Mouse (Mus musculus): Measurements from ENCODE around the gene Pgbd5. TPM values are rescaled to one million over a fixed set of nuclear protein-coding genes. Genes with fewer than 3 reads are reported as not detected.

The Pgbd5 gene
- total and polyA plus RNA-seq, 3 experiments: 0.89 to 3.9 (median 3.1) TPM

GRCm38 (mm10) chr8:124404471-124405260, 34.8 kb downstream of the Pgbd5 start:
- in situ Hi-C loops (cut with MboI; ENCODE audit: low pct_ligation_motif_present, low pct_unique_long_range_greater_than_20kb, low sequenced_read_pairs): loop anchor here (5.0 kb wide), 1 partner anchor 183 kb away; no protein-coding TSS in a partner anchor
- H3K9me3 ChIP-seq (replicated peaks; ENCODE audit: low read length): no peaks in the 10 kb centered on the region
- no peak overlapping the region for H3K9ac ChIP-seq (ENCODE audit: insufficient read depth, low read depth)
- DNase-seq (ENCODE audit: extremely low read depth): no peak
- H3K4me1 ChIP-seq (ENCODE audit: control insufficient read depth in 1 of 2, insufficient read depth in 2 of 2): peaks cover 0 to 17% of the 10 kb centered on the region in 2 experiments; a peak in 2 of 4 replicates
- H3K36me3 ChIP-seq (replicated peaks in 1 of 2; ENCODE audit: control insufficient read depth in 1 of 2, insufficient read depth in 1 of 2, low read length in 1 of 2): no peaks in the 10 kb centered on the region
- H3K27me3 ChIP-seq (replicated peaks): peaks cover 21% of the 10 kb centered on the region
- H3K4me3 ChIP-seq (replicated peaks in 1 of 3; ENCODE audit: low read depth in 2 of 3, low read length in 2 of 3, poor library complexity in 1 of 3): no peak overlapping the region
- no peak overlapping the region for H3K4me2 ChIP-seq (ENCODE audit: insufficient read depth, low read depth, poor library complexity, severe bottlenecking)
- H3K79me2 ChIP-seq (replicated peaks; ENCODE audit: control insufficient read depth, extremely low read depth, insufficient read depth, poor library complexity, severe bottlenecking): no peaks in the 10 kb centered on the region
- H3K27ac ChIP-seq (ENCODE audit: insufficient read depth, low read depth): no peak overlapping the region
- dilution Hi-C loops (cut with MboI; ENCODE audit: extremely low pct_ligation_motif_present, extremely low pct_unique_long_range_greater_than_20kb, low sequenced_read_pairs): no loop called here
- TF ChIP-seq MEF2A (IDR thresholded peaks at IDR 0.05; ENCODE audit: borderline replicate concordance, low read depth, low read length) (no peak), RAD21 (IDR thresholded peaks at IDR 0.05; ENCODE audit: low read depth, low read length) (no peak), JUN (IDR thresholded peaks at IDR 0.05; ENCODE audit: insufficient read depth, low read depth, low read length) (no peak), MAFK (IDR thresholded peaks at IDR 0.05; ENCODE audit: insufficient replicate concordance, low read length) (no peak), SMC3 (IDR thresholded peaks at IDR 0.05; ENCODE audit: low read depth, low read length) (no peak), IRF4 (IDR thresholded peaks at IDR 0.05; ENCODE audit: low read depth, low read length) (no peak), SIN3A (IDR thresholded peaks at IDR 0.05; ENCODE audit: low read length) (no peak), ZKSCAN1 (IDR thresholded peaks at IDR 0.05; ENCODE audit: borderline replicate concordance, low read depth, low read length) (no peak), ZC3H11A (IDR thresholded peaks at IDR 0.05; ENCODE audit: low read depth, low read length) (no peak), RCOR1 (conservative IDR thresholded peaks at IDR 0.05; ENCODE audit: low read depth, low read length) (no peak), CHD2 (IDR thresholded peaks at IDR 0.05; ENCODE audit: low read length) (no peak), JUND (conservative IDR thresholded peaks at IDR 0.05; ENCODE audit: low read depth, low read length) (no peak), ZNF384 (IDR thresholded peaks at IDR 0.05; ENCODE audit: low read depth, low read length) (no peak), MYC (IDR thresholded peaks at IDR 0.05; ENCODE audit: low read depth, low read length) (no peak), ZMIZ1 (IDR thresholded peaks at IDR 0.05; ENCODE audit: low read depth, low read length) (no peak), MAZ (IDR thresholded peaks at IDR 0.05; ENCODE audit: low read depth, low read length) (no peak)

GRCm38 (mm10) chr8:124403876-124404275, 35.6 kb downstream of the Pgbd5 start:
- peak; percentile 40 for DNase-seq (ENCODE audit: extremely low read depth)
- in situ Hi-C loops (cut with MboI; ENCODE audit: low pct_ligation_motif_present, low pct_unique_long_range_greater_than_20kb, low sequenced_read_pairs) (loop anchor here (5.0 kb wide), 1 partner anchor 183 kb away; no protein-coding TSS in a partner anchor), dilution Hi-C loops (cut with MboI; ENCODE audit: extremely low pct_ligation_motif_present, extremely low pct_unique_long_range_greater_than_20kb, low sequenced_read_pairs) (no loop called here)
- Histone ChIP-seq H3K79me2 (replicated peaks; ENCODE audit: control insufficient read depth, extremely low read depth, insufficient read depth, poor library complexity, severe bottlenecking) (no peaks in the 10 kb centered on the region), H3K9me3 (replicated peaks; ENCODE audit: low read length) (no peaks in the 10 kb centered on the region), H3K36me3 (replicated peaks in 1 of 2; ENCODE audit: control insufficient read depth in 1 of 2, insufficient read depth in 1 of 2, low read length in 1 of 2) (no peaks in the 10 kb centered on the region), H3K27ac (ENCODE audit: insufficient read depth, low read depth) (no peak overlapping the region), H3K4me1 (ENCODE audit: control insufficient read depth in 1 of 2, insufficient read depth in 2 of 2) (peaks cover 0 to 17% of the 10 kb centered on the region in 2 experiments; a peak in 2 of 4 replicates), H3K4me2 (ENCODE audit: insufficient read depth, low read depth, poor library complexity, severe bottlenecking) (no peak overlapping the region), H3K9ac (ENCODE audit: insufficient read depth, low read depth) (no peak overlapping the region), H3K27me3 (replicated peaks) (peaks cover 24% of the 10 kb centered on the region), H3K4me3 (replicated peaks in 1 of 3; ENCODE audit: low read depth in 2 of 3, low read length in 2 of 3, poor library complexity in 1 of 3) (no peak overlapping the region)
- TF ChIP-seq SMC3 (IDR thresholded peaks at IDR 0.05; ENCODE audit: low read depth, low read length) (peak; percentile 42), IRF4 (IDR thresholded peaks at IDR 0.05; ENCODE audit: low read depth, low read length) (no peak), RAD21 (IDR thresholded peaks at IDR 0.05; ENCODE audit: low read depth, low read length) (peak; percentile 48), CTCF (conservative IDR thresholded peaks at IDR 0.05 in 1 of 2, IDR thresholded peaks at IDR 0.05 in 1 of 2; ENCODE audit: low read depth in 2 of 2, low read length in 2 of 2) (peak; percentile 63 to 64; a peak in 3 of 4 replicates)

Data from CH12.LX (cell line).